Mouse (Mus musculus): Measurements from ENCODE around the gene Gm1330.
"Not testable (repeated sequence)": the region's sequence is repeated elsewhere in the genome, so short reads cannot be mapped to it uniquely, and the experiment has no call there.

The Gm1330 gene

GRCm38 (mm10) chr2:149003151-149003550 lies at the start of gene Gm1330:
TSS of gene Gm1330 (minus strand) at chr2:149003251.
- no peak for DNase-seq (ENCODE audit: low spot score in 2 of 2)

- DNase-seq (ENCODE audit: low spot score in 2 of 2), result not testable (repeated sequence)
Measured at GRCm38 (mm10) chr2:149017137-149017536, 14.1 kb upstream of the Gm1330 start, which contains the start of gene Gm10750. TSS of gene Gm10750 (minus strand) at chr2:149017237.

- no peak for DNase-seq (ENCODE audit: low spot score in 2 of 2)
Measured at GRCm38 (mm10) chr2:149004826-149005225, 1.8 kb upstream of the Gm1330 start.

GRCm38 (mm10) chr2:148995133-148995532 lies 7.9 kb downstream of the Gm1330 start:
- no peak for DNase-seq (ENCODE audit: low spot score in 2 of 2)

Data from heart, adult 9 months (tissue).